Mouse (Mus musculus) layer of hippocampus, postnatal 10 days (tissue): ENCODE results near the gene Zfyve19. TPM values are rescaled to one million over a fixed set of nuclear protein-coding genes. Genes with fewer than 3 reads are reported as not detected.
A peak's percentile ranks its signal among the peaks of the same experiment; 100 is the strongest.

Source experiments
- DNase-seq, 2 experiments: peaks; one replicate each; pipeline ENCODE4 v3.0.0; 2021; ENCODE audit warnings: low spot score in 2 of 2
- total RNA-seq, 2 experiments: library from RNA; stranded (reverse); gene quantifications; 2 replicates each; pipeline ENCODE4 v1.2.3; 2021

Zfyve19 gene
- total RNA-seq, 2 experiments from 2014 or later: 38.4 to 46.9 TPM

- no peak for DNase-seq
Observed at GRCm38 (mm10) chr2:119250377-119250776, 42.0 kb downstream of the Zfyve19 start.

GRCm38 (mm10) chr2:119250826-119251478 is 42.5 kb downstream of the Zfyve19 start:
- DNase-seq: peak; percentile 82 to 86

- no peak for DNase-seq
Observed at GRCm38 (mm10) chr2:119254976-119255375, 46.6 kb downstream of the Zfyve19 start.

GRCm38 (mm10) chr2:119260518-119260917 is 52.1 kb downstream of the Zfyve19 start:
- DNase-seq: no peak

- DNase-seq: no peak
Observed at GRCm38 (mm10) chr2:119261326-119261725, 52.9 kb downstream of the Zfyve19 start.

- no peak for DNase-seq
Observed at GRCm38 (mm10) chr2:119262978-119263377, 54.6 kb downstream of the Zfyve19 start.

GRCm38 (mm10) chr2:119263813-119264212 is 55.4 kb downstream of the Zfyve19 start:
- DNase-seq: no peak

Other genes starting within 250 kb of the Zfyve19 start
- 10 to 100 TPM; 57.7 to 57.9 TPM for gene Ccdc32, start 179.2 kb upstream of the Zfyve19 start, total RNA-seq
- 1 to 10 TPM; 6.2 to 6.5 TPM for gene Rpusd2, start 173.8 kb upstream of the Zfyve19 start, total RNA-seq
- gene Knl1, start 161.5 kb upstream of the Zfyve19 start, total RNA-seq: 1 to 10 TPM; 2.2 to 3.2 TPM
- gene Rad51, start 95.8 kb upstream of the Zfyve19 start, total RNA-seq: 1 to 10 TPM; 3.7 to 4.2 TPM
- gene Rmdn3, start 51.6 kb upstream of the Zfyve19 start, total RNA-seq: 10 to 100 TPM; 43.0 to 51.9 TPM
- under 1 TPM in 1 of 2 experiments, not detected in 1; 0.62 TPM for gene Gchfr, start 40.8 kb upstream of the Zfyve19 start, total RNA-seq
- gene Gm14137, start 34.1 kb upstream of the Zfyve19 start, total RNA-seq: under 1 TPM in 1 of 2 experiments, not detected in 1; 0.13 TPM
- 10 to 100 TPM; 19.0 to 22.6 TPM for gene Dnajc17, start 178 bp downstream of the Zfyve19 start, total RNA-seq
- gene Ppp1r14d, start 21.3 kb downstream of the Zfyve19 start, total RNA-seq: not detected
- under 1 TPM; 0.27 to 0.59 TPM for gene Spint1, start 28.7 kb downstream of the Zfyve19 start, total RNA-seq
- 10 to 100 TPM; 12.4 to 15.6 TPM for gene Rhov, start 62.7 kb downstream of the Zfyve19 start, total RNA-seq
- gene Vps18, start 80.1 kb downstream of the Zfyve19 start, total RNA-seq: 10 to 100 TPM; 31.7 to 34.3 TPM
- gene Dll4, start 117.2 kb downstream of the Zfyve19 start, total RNA-seq: 1 to 10 TPM; 7.4 to 7.6 TPM
- 1 to 10 TPM; 7.6 to 7.8 TPM for gene Chac1, start 142.6 kb downstream of the Zfyve19 start, total RNA-seq